Mouse (Mus musculus) embryonic facial prominence, embryonic 11.5 days (tissue): ENCODE data around the gene Morn5. TPM values are rescaled to one million over a fixed set of nuclear protein-coding genes. Genes with fewer than 3 reads are reported as not detected.

ENCODE experiments used
- ATAC-seq: fragments of 200-750 bp; cut with Nextera tagmentation; replicated peaks from 2 replicates; pipeline ENCODE4 v1.8.0; 2017; ENCODE audit warnings: low read depth; ENCODE audit not compliant: insufficient number of reproducible peaks, low FRiP score, low TSS enrichment
- DNase-seq: peaks from one replicate; pipeline ENCODE4 v3.0.0-alpha.2; 2015; ENCODE audit warnings: low spot score
- H3K27ac ChIP-seq: fragments of 300-500 bp; sonication (generic); replicated peaks from 2 replicates; pipeline ENCODE4 v1.5.1; 2014; ENCODE audit warnings: mild to moderate bottlenecking, low read depth, low read length, control low read depth
- H3K27me3 ChIP-seq: fragments of 300-500 bp; sonication (generic); 2 replicates; pipeline ENCODE4 v1.6.1; 2014; ENCODE audit warnings: mild to moderate bottlenecking, low read length, moderate library complexity, mixed read lengths; ENCODE audit not compliant: control insufficient read depth, insufficient read depth
- H3K36me3 ChIP-seq: fragments of 300-500 bp; sonication (generic); replicated peaks from 2 replicates; pipeline ENCODE4 v1.6.1; 2014; ENCODE audit warnings: low read depth, mild to moderate bottlenecking, low read length, moderate library complexity, mixed read lengths; ENCODE audit not compliant: control insufficient read depth, insufficient read depth
- H3K4me1 ChIP-seq: fragments of 300-500 bp; sonication (generic); 2 replicates; pipeline ENCODE4 v1.6.1; 2014; ENCODE audit warnings: low read length, mixed read lengths; ENCODE audit not compliant: control insufficient read depth, insufficient read depth
- H3K4me2 ChIP-seq: fragments of 300-500 bp; sonication (generic); 2 replicates; pipeline ENCODE4 v1.6.1; 2014; ENCODE audit warnings: low read depth, mild to moderate bottlenecking, control low read depth, low read length, moderate library complexity
- H3K4me3 ChIP-seq: fragments of 300-500 bp; sonication (generic); 2 replicates; pipeline ENCODE4 v1.5.1; 2014; ENCODE audit warnings: low read depth, low read length, control low read depth
- H3K9ac ChIP-seq: fragments of 300-500 bp; sonication (generic); replicated peaks from 2 replicates; pipeline ENCODE4 v1.6.1; 2014; ENCODE audit warnings: mild to moderate bottlenecking, control low read depth, low read length
- H3K9me3 ChIP-seq: fragments of 300-500 bp; sonication (generic); replicated peaks from 2 replicates; pipeline ENCODE4 v1.6.1; 2016; ENCODE audit warnings: mild to moderate bottlenecking, low read length, inconsistent platforms, mixed read lengths; ENCODE audit not compliant: control insufficient read depth
- WGBS: fragments of 180-500 bp; shearing (Covaris S2); extraction: QIAGEN DNeasy Blood & Tissue Kit; methylation state at CpG from one replicate; pipeline ENCODE4 v1.1.7; 2014; 5-methylcytosine and 5-hydroxymethylcytosine counted together
- polyA plus RNA-seq: library from polyadenylated mRNA; unstranded; fragments of >200 nt; fragmentation: Nextera tagmentation; extraction: Ambion mirVana; gene quantifications from 2 replicates; pipeline ENCODE4 v1.2.1, GENCODE M21; 2014

Gene Morn5
- polyA plus RNA-seq, 1 experiment from 2014 or later: not detected

GRCm38 (mm10) chr2:36071660-36072305 lies 22.5 kb downstream of the Morn5 start:
- Histone ChIP-seq H3K36me3 (no peaks in the 10 kb centered on the region), H3K4me3 (no peak overlapping the region), H3K27me3 (no peaks in the 10 kb centered on the region), H3K27ac (no peak overlapping the region), H3K9me3 (no peaks in the 10 kb centered on the region), H3K4me2 (no peak overlapping the region), H3K9ac (no peak overlapping the region), H3K4me1 (no peaks in the 10 kb centered on the region)
- ATAC-seq (no peak), DNase-seq (no peak)
- 78% methylated on average over 8 of the region's 8 CpGs for WGBS

GRCm38 (mm10) chr2:36073781-36074180 lies 24.5 kb downstream of the Morn5 start:
- Histone ChIP-seq H3K4me3 (no peak overlapping the region), H3K4me1 (peaks cover 5% of the 10 kb centered on the region), H3K27ac (no peak overlapping the region), H3K9ac (no peak overlapping the region), H3K36me3 (no peaks in the 10 kb centered on the region), H3K9me3 (no peaks in the 10 kb centered on the region), H3K27me3 (no peaks in the 10 kb centered on the region), H3K4me2 (no peak overlapping the region)
- DNase-seq: no peak
- WGBS: 58% methylated on average over 3 of the region's 3 CpGs
- no peak for ATAC-seq

- H3K36me3 ChIP-seq: no peaks in the 10 kb centered on the region; the same call in 1 of the 2 replicates
- H3K4me3 ChIP-seq: no peak overlapping the region
- peaks cover 5% of the 10 kb centered on the region for H3K4me1 ChIP-seq
- no peak overlapping the region for H3K4me2 ChIP-seq
- H3K9ac ChIP-seq: no peak overlapping the region
- DNase-seq (no peak), ATAC-seq (no peak)
- no peaks in the 10 kb centered on the region for H3K9me3 ChIP-seq
- no peak overlapping the region for H3K27ac ChIP-seq
- no peaks in the 10 kb centered on the region for H3K27me3 ChIP-seq
- 92% methylated on average over 5 of the region's 5 CpGs for WGBS
These were observed 26.0 kb downstream of the Morn5 start for GRCm38 (mm10) chr2:36075210-36075609.

- H3K9me3 ChIP-seq: no peaks in the 10 kb centered on the region
- no peak overlapping the region for H3K4me3 ChIP-seq
- H3K4me2 ChIP-seq: no peak overlapping the region; the same call in 1 of the 2 replicates
- H3K36me3 ChIP-seq: no peaks in the 10 kb centered on the region; the same call in 1 of the 2 replicates
- H3K9ac ChIP-seq: peak overlapping the region; percentile 18
- 16% methylated on average over 11 of the region's 11 CpGs for WGBS
- no peaks in the 10 kb centered on the region for H3K27me3 ChIP-seq
- ATAC-seq (peak; percentile 38), DNase-seq (no peak)
- H3K27ac ChIP-seq: no peak overlapping the region
- H3K4me1 ChIP-seq: peaks cover 5% of the 10 kb centered on the region
These were observed 28.0 kb downstream of the Morn5 start for GRCm38 (mm10) chr2:36077160-36077761.

GRCm38 (mm10) chr2:36081446-36081845 lies 32.2 kb downstream of the Morn5 start:
- H3K9ac ChIP-seq: no peak overlapping the region
- H3K27ac ChIP-seq: no peak overlapping the region
- H3K4me3 ChIP-seq: no peak overlapping the region
- H3K4me2 ChIP-seq: no peak overlapping the region
- no peaks in the 10 kb centered on the region for H3K27me3 ChIP-seq
- no peaks in the 10 kb centered on the region for H3K9me3 ChIP-seq
- H3K4me1 ChIP-seq: peaks cover 5% of the 10 kb centered on the region
- no peaks in the 10 kb centered on the region; the same call in 1 of the 2 replicates for H3K36me3 ChIP-seq
- WGBS: 28% methylated on average over 9 of the region's 9 CpGs
- no peak for ATAC-seq
- DNase-seq: no peak

- H3K9me3 ChIP-seq: no peaks in the 10 kb centered on the region
- no peak for ATAC-seq
- H3K4me1 ChIP-seq: no peaks in the 10 kb centered on the region; the same call in 1 of the 2 replicates
- H3K36me3 ChIP-seq: no peaks in the 10 kb centered on the region; the same call in 1 of the 2 replicates
- H3K4me2 ChIP-seq: no peak overlapping the region
- 0 out of 2 replicates have a peak, but pooled peaks cover 1% of the 10 kb centered on the region for H3K27me3 ChIP-seq
- no peak for DNase-seq
- H3K9ac ChIP-seq: no peak overlapping the region
- H3K4me3 ChIP-seq: no peak overlapping the region
- H3K27ac ChIP-seq: no peak overlapping the region
- WGBS: 74% methylated on average over 9 of the region's 9 CpGs
These were observed 33.7 kb downstream of the Morn5 start for GRCm38 (mm10) chr2:36082802-36083580.

- no peak overlapping the region for H3K9ac ChIP-seq
- ATAC-seq (no peak), DNase-seq (no peak)
- no peak overlapping the region for H3K4me2 ChIP-seq
- H3K36me3 ChIP-seq: no peaks in the 10 kb centered on the region
- H3K4me1 ChIP-seq: no peaks in the 10 kb centered on the region
- no peak overlapping the region for H3K4me3 ChIP-seq
- H3K27ac ChIP-seq: no peak overlapping the region
- WGBS: 95% methylated on average over 1 of the region's 1 CpGs
- no peaks in the 10 kb centered on the region for H3K9me3 ChIP-seq
- H3K27me3 ChIP-seq: peaks cover 7% of the 10 kb centered on the region
These were observed 35.8 kb downstream of the Morn5 start for GRCm38 (mm10) chr2:36085041-36085440.

GRCm38 (mm10) chr2:36089190-36089589 lies 39.9 kb downstream of the Morn5 start:
- Histone ChIP-seq H3K9me3 (no peaks in the 10 kb centered on the region), H3K4me3 (no peak overlapping the region), H3K36me3 (no peaks in the 10 kb centered on the region), H3K4me1 (peaks cover 6% of the 10 kb centered on the region; the same call in 1 of the 2 replicates), H3K27ac (no peak overlapping the region), H3K4me2 (no peak overlapping the region), H3K27me3 (peaks cover 41% of the 10 kb centered on the region), H3K9ac (no peak overlapping the region)
- ATAC-seq (no peak), DNase-seq (no peak)
- WGBS: 56% methylated on average over 3 of the region's 3 CpGs
